Mouse (Mus musculus): ENCODE measurements around the gene Igfbp3.
"Not testable (repeated sequence)": the region's sequence is repeated elsewhere in the genome, so short reads cannot be mapped to it uniquely, and the experiment has no call there.

Igfbp3 gene

DNA sequence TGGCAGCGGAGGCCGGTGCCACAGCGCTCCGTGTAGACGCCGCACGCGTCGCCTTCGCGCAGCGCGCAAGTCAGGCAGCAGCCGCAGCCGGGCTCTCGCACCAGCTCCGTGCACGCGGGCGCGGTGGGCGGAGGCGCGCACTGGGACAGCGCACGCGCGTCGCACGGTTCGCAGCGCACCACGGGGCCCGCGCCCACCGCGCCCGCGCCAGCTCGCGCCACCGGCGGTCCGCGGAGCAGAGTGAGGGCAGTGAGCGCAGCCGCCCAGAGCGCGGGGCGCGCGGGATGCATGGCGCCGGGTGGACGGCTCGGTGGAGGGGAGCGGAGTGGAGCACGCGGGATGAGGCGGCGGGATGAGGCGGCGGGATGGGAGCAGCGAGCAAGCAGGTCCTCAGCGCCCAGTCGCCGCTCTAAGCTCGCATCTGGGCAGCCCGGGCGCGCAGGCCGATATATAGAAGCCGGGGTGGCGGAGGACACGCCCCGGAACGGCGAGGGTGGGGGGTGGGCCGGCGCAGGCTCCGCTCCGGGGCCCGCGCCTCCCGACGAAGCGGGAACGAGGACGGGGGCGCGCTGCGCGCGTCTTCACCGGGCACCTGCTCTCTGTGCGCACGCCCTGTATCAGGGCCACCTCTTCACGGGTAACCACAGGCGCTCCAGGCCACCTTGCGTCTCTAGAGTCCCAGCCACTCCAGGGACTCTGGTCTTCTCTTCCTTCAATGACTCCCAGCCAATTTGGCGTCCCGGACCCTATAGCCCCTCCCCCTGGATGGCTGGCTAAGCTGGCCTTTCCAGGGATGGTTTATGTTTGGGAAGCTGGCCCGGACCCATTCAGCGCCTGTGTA, at the start of gene Igfbp3:
Gene Igfbp3, minus strand, starts transcription at position 423 of the 841 bp plus-strand sequence.
- DNase-seq: no peak

- no peak for DNase-seq
These were observed 37.1 kb upstream of the Igfbp3 start for GRCm38 (mm10) chr11:7250870-7251269.

- no peak for DNase-seq
These were observed 36.7 kb upstream of the Igfbp3 start for GRCm38 (mm10) chr11:7250415-7250814.

- DNase-seq: no peak
These were observed 31.1 kb upstream of the Igfbp3 start for GRCm38 (mm10) chr11:7244782-7245181.

DNA sequence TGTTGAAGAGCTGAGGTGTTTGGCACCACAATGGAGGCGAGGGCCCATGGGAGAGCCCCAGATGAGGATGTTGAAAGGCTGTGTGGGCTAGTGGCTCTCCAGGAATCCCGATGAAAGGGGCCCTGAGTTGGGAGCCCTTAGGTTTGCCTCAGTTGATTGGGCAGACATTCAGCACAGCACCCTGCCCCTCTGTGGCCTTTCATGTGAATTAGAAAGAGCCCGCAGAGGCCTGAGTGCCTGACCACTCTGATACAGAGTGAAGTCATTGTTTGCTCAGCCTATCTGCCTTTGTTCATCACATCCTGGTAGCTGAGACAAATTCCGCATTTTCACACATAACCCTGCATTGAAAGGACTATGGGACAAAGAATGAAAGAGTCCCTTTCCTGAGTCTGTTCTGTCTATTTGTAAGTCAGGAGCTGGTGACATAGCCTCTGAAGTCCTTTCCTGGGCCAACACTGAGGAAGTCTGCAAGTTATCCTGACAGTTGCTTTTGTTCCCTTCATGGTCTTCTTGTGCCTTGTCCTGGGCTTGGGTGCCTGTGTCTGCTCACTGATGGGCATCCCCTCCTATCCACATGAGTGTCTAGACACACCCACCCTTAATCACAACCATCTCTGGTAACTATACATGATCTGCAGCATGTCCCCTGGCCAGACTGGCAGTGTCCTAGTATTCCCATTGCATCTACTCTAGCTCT, 25.5 kb upstream of the Igfbp3 start:
- DNase-seq: no peak

DNA sequence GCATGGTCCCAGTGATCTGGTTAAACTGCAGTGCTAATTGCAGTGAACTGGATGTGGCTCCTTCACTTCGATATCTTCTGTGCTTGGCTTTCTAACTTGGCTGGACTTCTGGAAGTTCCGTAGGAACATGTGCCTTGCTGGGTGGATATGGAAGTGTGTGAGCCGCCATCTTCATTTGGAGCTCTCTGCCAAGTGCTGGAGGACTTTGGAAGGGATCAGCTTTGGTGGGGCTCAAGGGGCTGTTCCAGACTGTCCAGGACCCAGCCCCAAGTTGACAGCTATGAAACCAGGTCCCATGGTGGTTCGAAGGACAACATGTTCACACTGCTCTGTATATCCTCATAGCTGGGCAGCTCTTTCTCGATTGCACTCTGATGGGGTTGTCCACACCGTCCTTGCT, 24.8 kb upstream of the Igfbp3 start:
- no peak for DNase-seq

GRCm38 (mm10) chr11:7237712-7238111, 24.0 kb upstream of the Igfbp3 start:
- DNase-seq: no peak

DNA sequence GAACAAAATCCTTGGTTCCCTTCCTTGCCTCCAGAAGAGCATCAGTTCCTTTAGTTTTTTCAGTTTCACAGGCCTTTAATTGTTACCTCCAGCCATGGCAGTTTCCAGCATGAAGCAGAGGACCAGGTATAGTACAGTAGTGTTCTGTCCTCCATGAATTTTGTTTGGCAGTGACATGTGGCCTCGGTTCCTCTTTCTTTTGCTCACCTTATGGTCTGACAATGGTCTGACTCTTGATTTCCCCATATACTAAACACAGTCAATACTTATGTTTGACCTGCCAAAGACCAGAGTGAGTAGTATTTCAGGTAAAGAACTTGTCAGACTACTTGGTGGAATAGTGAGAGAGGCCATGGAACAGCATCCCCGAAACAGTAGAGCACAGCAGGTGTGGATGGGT, 23.0 kb upstream of the Igfbp3 start:
- no peak for DNase-seq

DNA sequence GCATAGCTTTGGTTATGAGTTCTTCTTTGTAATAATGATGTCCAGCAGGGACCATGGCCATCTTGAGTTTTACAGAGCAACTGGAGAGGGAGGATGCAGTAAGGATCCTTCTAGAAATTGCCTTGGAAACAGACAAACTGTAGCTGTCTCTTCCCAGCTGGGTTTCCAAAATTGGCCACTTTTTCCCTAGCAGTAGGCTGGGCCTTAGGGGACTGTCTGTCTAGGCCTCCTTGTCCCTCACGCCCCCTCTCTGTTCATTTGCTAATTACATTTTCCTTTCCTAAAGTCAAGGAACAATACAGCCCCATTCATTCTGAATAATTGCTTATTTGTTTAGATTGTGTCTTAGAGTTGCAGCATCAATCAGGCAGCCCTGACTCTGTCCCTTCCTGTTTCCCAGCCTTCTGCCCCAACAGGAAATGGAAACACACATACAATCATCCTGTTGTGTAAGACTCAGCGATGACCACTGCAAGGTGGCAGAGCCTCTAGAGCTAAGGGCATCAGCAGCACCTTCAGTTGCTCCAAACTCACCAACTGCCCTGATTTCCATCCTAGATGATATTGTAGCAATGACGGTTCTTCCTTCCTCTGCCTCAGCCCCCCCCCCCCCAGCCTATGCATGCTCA, 21.4 kb upstream of the Igfbp3 start:
- DNase-seq: no peak

DNA sequence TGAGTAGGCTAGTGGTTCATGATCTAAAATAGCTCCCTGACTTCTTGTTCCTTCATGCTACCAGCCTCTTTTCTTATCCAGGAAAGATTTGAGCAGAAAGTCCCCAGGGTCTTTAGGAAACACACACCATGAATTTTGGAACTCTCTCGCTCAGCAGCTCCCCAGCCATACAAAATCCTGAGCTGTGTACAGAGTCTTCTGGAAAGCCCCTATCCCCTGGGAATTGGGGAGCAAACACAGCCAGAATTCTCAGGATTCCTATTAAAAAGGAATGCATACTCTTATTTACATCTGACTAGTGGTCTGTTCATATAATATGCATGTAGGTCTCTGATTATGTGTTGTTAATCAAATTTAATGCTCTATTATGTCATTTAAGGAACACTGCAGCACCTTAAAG, 20.7 kb upstream of the Igfbp3 start:
- no peak for DNase-seq

DNA sequence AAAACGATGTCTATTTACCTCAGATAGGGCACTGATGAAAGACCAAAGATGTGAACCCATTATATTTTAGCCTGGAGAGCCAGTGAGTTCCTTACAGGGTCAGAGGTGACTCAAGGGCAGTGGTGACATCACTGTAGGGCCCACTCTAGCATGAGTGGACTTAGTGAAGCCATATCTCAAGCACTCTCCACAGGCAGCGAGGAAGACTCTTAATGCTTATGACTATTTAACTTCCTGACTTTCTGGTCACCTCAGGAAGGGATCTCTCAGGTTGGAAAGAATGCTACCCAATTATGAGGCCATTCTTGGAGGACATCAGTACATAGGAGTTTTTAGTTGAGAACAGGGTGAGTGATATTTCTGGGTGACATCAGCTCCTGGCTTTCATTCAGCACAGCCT, 19.6 kb upstream of the Igfbp3 start:
- DNase-seq: peak; percentile 29

- no peak for DNase-seq
These were observed 18.2 kb upstream of the Igfbp3 start for GRCm38 (mm10) chr11:7231958-7232357.

DNA sequence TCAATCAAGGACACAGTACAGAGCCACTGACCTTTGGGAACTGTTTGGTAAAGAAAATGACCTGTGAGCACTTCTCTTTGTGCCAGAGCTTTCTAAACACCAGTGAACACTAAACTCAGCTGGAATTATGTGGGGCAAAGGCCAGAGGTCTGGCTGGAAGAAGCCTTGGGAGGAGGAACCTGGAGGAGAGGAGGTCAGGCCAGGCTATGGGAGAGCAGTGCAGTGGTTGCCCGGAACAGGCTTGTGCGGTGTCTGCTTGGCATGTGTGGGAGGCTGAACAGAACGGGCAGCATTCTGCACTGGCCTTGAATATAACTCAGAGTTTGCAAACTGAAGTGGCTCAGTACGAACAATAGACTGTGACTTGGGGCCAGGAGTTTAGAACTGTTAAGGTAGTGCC, 16.3 kb upstream of the Igfbp3 start:
- DNase-seq: no peak

GRCm38 (mm10) chr11:7228107-7228506, 14.4 kb upstream of the Igfbp3 start:
- DNase-seq: no peak

DNA sequence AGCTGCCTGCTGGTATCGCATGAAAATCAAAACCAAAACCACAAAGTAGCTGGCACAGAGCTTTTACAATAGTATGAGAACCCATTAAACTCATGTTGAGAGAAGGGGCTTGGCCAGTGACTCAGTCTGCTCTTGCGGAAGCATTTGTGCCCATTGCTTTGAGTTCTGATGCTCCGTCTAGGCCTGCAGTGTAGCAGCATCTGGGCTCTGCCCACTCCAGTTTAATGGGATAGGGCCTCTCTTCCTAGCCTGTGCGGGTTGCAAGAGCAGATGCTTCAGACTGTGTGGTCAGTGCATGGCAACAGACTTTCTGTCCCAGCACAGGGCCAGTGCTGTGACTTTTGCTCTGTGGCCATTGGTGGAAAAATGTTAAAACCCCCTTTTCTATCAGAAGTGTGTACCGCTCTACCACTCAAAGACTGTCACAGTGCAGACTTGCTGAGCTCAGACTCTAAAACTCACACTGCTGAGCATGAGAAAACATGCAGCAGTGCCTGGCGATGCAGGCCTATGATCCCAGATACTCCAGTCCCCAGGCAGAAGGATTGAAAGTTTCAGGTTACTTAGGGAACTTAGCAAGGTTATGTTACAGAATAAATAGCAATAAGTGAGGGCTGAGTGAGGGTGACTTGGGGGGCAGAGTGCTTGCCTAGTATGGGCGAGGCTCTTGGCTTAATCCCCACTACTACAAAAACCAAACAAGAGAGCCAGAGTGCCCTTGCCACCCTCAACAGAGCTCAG, 13.3 kb upstream of the Igfbp3 start:
- peak; percentile 34 for DNase-seq

DNA sequence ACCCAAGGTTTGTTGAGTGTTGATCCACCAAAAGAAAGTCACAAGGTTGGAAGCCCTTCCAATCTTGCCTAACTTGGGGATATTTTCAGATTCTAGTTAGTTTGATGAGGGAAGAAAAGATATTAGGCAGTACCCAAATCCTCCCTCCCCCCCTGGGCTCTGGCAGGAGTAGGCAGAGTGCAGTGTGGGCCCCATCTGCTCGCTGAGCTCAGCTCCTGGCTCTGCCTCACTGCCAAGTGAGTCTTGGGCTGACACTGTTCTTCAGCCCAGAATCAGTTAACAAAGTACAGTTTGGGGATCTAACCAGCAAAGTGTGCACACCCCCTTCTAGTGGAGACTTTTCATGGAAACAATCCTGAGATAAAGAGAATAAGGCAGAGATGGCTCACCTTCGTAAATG, 12.5 kb upstream of the Igfbp3 start:
- DNase-seq: no peak

GRCm38 (mm10) chr11:7221826-7222225, 8.1 kb upstream of the Igfbp3 start:
- not testable (repeated sequence) for DNase-seq

- peak; percentile 74 for DNase-seq
These were observed 2.0 kb upstream of the Igfbp3 start for GRCm38 (mm10) chr11:7215703-7216102.

GRCm38 (mm10) chr11:7214761-7215160, 1.0 kb upstream of the Igfbp3 start:
- DNase-seq: peak; percentile 53

DNA sequence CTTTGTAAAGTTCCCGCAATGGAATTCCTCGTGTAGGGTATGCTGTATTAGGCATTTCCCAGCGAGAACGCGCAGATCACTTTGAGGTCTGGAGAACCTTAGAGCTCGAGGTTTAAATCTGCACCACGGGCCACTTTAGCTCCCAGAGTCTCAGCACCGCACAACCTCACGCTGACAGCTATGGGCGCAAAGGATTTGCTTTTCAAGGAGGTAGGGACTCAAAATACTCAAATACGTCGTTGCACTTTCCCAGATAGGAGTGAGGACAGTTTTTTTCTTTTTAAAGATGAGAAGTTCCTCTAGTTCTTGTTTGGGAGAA, 578 bp upstream of the Igfbp3 start:
- DNase-seq: no peak

GRCm38 (mm10) chr11:7213161-7213500, 592 bp downstream of the Igfbp3 start:
- no peak for DNase-seq

- DNase-seq: no peak
These were observed 1.5 kb downstream of the Igfbp3 start for GRCm38 (mm10) chr11:7212126-7212798.

GRCm38 (mm10) chr11:7211211-7211610, 2.5 kb downstream of the Igfbp3 start:
- no peak for DNase-seq

Data from lung, postnatal 36 days (tissue).